In the genomic region with DNA sequence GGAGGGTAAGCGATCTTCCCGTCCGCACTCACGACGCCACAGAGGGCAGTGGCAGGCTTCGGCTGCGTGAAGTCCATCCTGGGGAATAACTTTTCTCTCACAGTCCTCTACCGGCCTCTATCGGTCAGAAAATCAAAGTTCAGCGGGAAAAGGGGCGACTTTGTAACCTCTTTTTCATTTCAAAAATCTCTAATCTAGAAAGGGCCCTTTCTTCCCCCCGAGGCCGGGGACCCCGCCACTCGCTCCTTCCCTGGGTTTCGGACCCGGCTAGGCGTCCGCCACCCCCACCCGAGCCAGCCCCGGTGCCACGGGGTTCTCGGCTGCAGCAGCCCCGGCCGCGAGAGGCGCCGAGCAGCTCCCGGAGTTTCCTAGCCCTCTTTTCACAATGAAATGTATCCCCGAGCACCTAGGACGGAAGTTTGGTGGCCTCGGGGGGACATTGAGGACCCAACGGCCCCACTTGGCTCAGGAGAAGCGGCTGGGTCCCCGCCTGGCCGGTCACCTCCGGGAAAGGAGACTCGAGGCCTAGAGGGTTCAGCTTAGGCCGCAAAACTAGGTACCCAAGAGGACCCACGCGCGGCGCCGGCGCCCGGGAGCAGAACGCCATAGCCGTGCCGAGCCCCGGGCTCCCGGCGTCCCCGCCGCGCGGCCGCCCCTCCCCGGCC, we compare ENCODE assay signal across 7 mouse cellular contexts. TPM values are rescaled to one million over a fixed set of nuclear protein-coding genes. Genes with fewer than 3 reads are reported as not detected.
A peak's percentile ranks its signal among the peaks of the same experiment; 100 is the strongest.
DNase-seq lines count a peak whose midpoint lies in the region; ATAC-seq and TF ChIP-seq lines count a peak whose summit lies in the region.

No protein-coding gene starts in this region.

- ATAC-seq in embryonic facial prominence, embryonic 11.5 days (replicated peaks; ENCODE audit: insufficient number of reproducible peaks, low FRiP score, low TSS enrichment, low read depth): peak; percentile 51
- ATAC-seq in limb, embryonic 11.5 days (ENCODE audit: insufficient number of reproducible peaks, low FRiP score, low TSS enrichment, low read depth): peak; percentile 11; the same call in 1 of the 2 replicates
- ATAC-seq in midbrain, embryonic 13.5 days: peak; percentile 34

- WGBS in embryonic facial prominence, embryonic 11.5 days: under 1% methylated on average over 52 of the region's 58 CpGs
- WGBS in limb, embryonic 11.5 days: under 1% methylated on average over 58 of the region's 58 CpGs
- WGBS in midbrain, embryonic 13.5 days: under 1% methylated on average over 55 of the region's 58 CpGs
- under 1% methylated on average over 56 of the region's 58 CpGs for WGBS in small intestine, adult 2 months

- peak; percentile 76; the same call in 1 of the 2 replicates for TF ChIP-seq CTCF in small intestine, adult 2 months (IDR thresholded peaks at IDR 0.05; ENCODE audit: extremely low read depth, insufficient read length, insufficient replicate concordance, low read depth, low read length)

- peak overlapping the region; percentile 97 for H3K9ac ChIP-seq in embryonic facial prominence, embryonic 11.5 days (replicated peaks; ENCODE audit: low read length)
- peak overlapping the region; percentile 99 for H3K9ac ChIP-seq in limb, embryonic 11.5 days (ENCODE audit: low read length)
- H3K9ac ChIP-seq in midbrain, embryonic 13.5 days (replicated peaks): peak overlapping the region; percentile 95

- H3K27ac ChIP-seq in embryonic facial prominence, embryonic 11.5 days (replicated peaks; ENCODE audit: low read depth, low read length): peak overlapping the region; percentile 97
- H3K27ac ChIP-seq in limb, embryonic 11.5 days (replicated peaks; ENCODE audit: low read depth, low read length): peak overlapping the region; percentile 97
- peak overlapping the region; percentile 96 for H3K27ac ChIP-seq in midbrain, embryonic 13.5 days
- peak overlapping the region; percentile 81 for H3K27ac ChIP-seq in small intestine, adult 2 months (ENCODE audit: insufficient read depth, low read depth, low read length)

- no peaks in the 10 kb centered on the region for H3K9me3 ChIP-seq in embryonic facial prominence, embryonic 11.5 days (replicated peaks; ENCODE audit: control insufficient read depth, low read length)
- no peaks in the 10 kb centered on the region for H3K9me3 ChIP-seq in limb, embryonic 11.5 days (ENCODE audit: control insufficient read depth, low read length)
- H3K9me3 ChIP-seq in midbrain, embryonic 13.5 days: no peaks in the 10 kb centered on the region

- H3K4me3 ChIP-seq in embryonic facial prominence, embryonic 11.5 days (ENCODE audit: low read depth, low read length): peak overlapping the region; percentile 99
- peak overlapping the region; percentile 98 for H3K4me3 ChIP-seq in limb, embryonic 11.5 days (ENCODE audit: low read depth, low read length)
- peak overlapping the region; percentile 92 for H3K4me3 ChIP-seq in midbrain, embryonic 13.5 days (replicated peaks)
- peak overlapping the region; percentile 92 for H3K4me3 ChIP-seq in small intestine, adult 2 months (ENCODE audit: low read depth, low read length)

- TF ChIP-seq POLR2A in small intestine, adult 2 months (IDR thresholded peaks at IDR 0.05; ENCODE audit: low read depth, low read length): no peak

- H3K4me2 ChIP-seq in embryonic facial prominence, embryonic 11.5 days (ENCODE audit: low read depth, low read length): peak overlapping the region; percentile 37
- peak overlapping the region; percentile 43 for H3K4me2 ChIP-seq in limb, embryonic 11.5 days (ENCODE audit: low read depth, severe bottlenecking)
- H3K4me2 ChIP-seq in midbrain, embryonic 13.5 days (replicated peaks): peak overlapping the region; percentile 69

- peak; percentile 85 for DNase-seq in adrenal gland, postnatal 14 days
- peak; percentile 89 for DNase-seq in embryonic facial prominence, embryonic 11.5 days (ENCODE audit: low spot score)
- peak; percentile 97 for DNase-seq in heart, adult 11 months
- DNase-seq in kidney, adult 11 months: peak; percentile 69
- DNase-seq in limb, embryonic 11.5 days (ENCODE audit: low spot score): peak; percentile 77

- no peaks in the 10 kb centered on the region for H3K4me1 ChIP-seq in embryonic facial prominence, embryonic 11.5 days (ENCODE audit: control insufficient read depth, insufficient read depth, low read length)
- peaks cover 5% of the 10 kb centered on the region for H3K4me1 ChIP-seq in limb, embryonic 11.5 days (ENCODE audit: control insufficient read depth, insufficient read depth, low read length)
- peaks cover 28% of the 10 kb centered on the region for H3K4me1 ChIP-seq in midbrain, embryonic 13.5 days (replicated peaks)
- H3K4me1 ChIP-seq in small intestine, adult 2 months (ENCODE audit: control insufficient read depth, insufficient read depth, insufficient read length, low read length): peaks cover 5% of the 10 kb centered on the region; the same call in 1 of the 2 replicates

- H3K36me3 ChIP-seq in embryonic facial prominence, embryonic 11.5 days (replicated peaks; ENCODE audit: control insufficient read depth, insufficient read depth, low read depth, low read length): no peaks in the 10 kb centered on the region; the same call in 1 of the 2 replicates
- H3K36me3 ChIP-seq in limb, embryonic 11.5 days (ENCODE audit: control insufficient read depth, insufficient read depth, low read length): 0 out of 2 replicates have a peak, but pooled peaks cover 2% of the 10 kb centered on the region
- peaks cover 13% of the 10 kb centered on the region for H3K36me3 ChIP-seq in midbrain, embryonic 13.5 days
- peaks cover 11% of the 10 kb centered on the region for H3K36me3 ChIP-seq in small intestine, adult 2 months (ENCODE audit: control insufficient read depth, insufficient read depth, low read length)

- H3K27me3 ChIP-seq in embryonic facial prominence, embryonic 11.5 days (ENCODE audit: control insufficient read depth, insufficient read depth, low read length): no peaks in the 10 kb centered on the region
- H3K27me3 ChIP-seq in limb, embryonic 11.5 days (ENCODE audit: control insufficient read depth, insufficient read depth, low read length): no peaks in the 10 kb centered on the region
- no peaks in the 10 kb centered on the region for H3K27me3 ChIP-seq in midbrain, embryonic 13.5 days
- H3K27me3 ChIP-seq in small intestine, adult 2 months (ENCODE audit: control insufficient read depth, insufficient read depth, low read length): no peaks in the 10 kb centered on the region

RNA-seq across cellular contexts. Expression of a gene that starts 1.1 kb away (rescaled TPM):
- total RNA-seq in adrenal gland, postnatal 14 days (2021): 92.5 and 94.8 TPM in 2 replicates
- 110 and 129 TPM in 2 replicates for polyA plus RNA-seq in embryonic facial prominence, embryonic 11.5 days (2014; fragmentation: Nextera tagmentation; extraction: Ambion mirVana)
- 124 and 140 TPM in 2 replicates for polyA plus RNA-seq in limb, embryonic 11.5 days (2014; fragmentation: Nextera tagmentation; extraction: Ambion mirVana)
- polyA plus RNA-seq in midbrain, embryonic 13.5 days (2015; fragmentation: Nextera tagmentation; extraction: Ambion mirVana): 66.2 and 67.6 TPM in 2 replicates
- 3.0 and 5.4 TPM in 2 replicates for polyA plus RNA-seq in small intestine, adult 2 months (2012; rRNA removed)

Comparison
In these comparisons a context has a peak if more than half of its experiments do, and no peak if none do; other contexts are left out.
1. Peak in every context shown above with its lines: DNase-seq, ATAC-seq, H3K4me3 ChIP-seq and H3K27ac ChIP-seq.
2. RNA of a gene that starts 1.1 kb away (polyA plus RNA-seq): 110 to 129 TPM in embryonic facial prominence, embryonic 11.5 days, 124 to 140 TPM in limb, embryonic 11.5 days and 66.2 to 67.6 TPM in midbrain, embryonic 13.5 days; 3.0 to 5.4 TPM in small intestine, adult 2 months; every median in the first group is over 10 times any median in the second.